Mouse (Mus musculus) embryonic facial prominence, embryonic 10.5 days (tissue): ENCODE data around the gene Cdkl3. TPM values are rescaled to one million over a fixed set of nuclear protein-coding genes. Genes with fewer than 3 reads are reported as not detected.

Experiments used
- DNase-seq: peaks from one replicate; pipeline ENCODE4 v3.0.0-alpha.2; 2017; ENCODE audit warnings: low spot score
- H3K27ac ChIP-seq: fragments of 300-500 bp; sonication (generic); replicated peaks from 2 replicates; pipeline ENCODE4 v1.5.1; 2016; ENCODE audit warnings: mild to moderate bottlenecking
- H3K27me3 ChIP-seq: fragments of 300-500 bp; sonication (generic); replicated peaks from 2 replicates; pipeline ENCODE4 v1.6.1; 2016; ENCODE audit warnings: low read depth, mild to moderate bottlenecking; ENCODE audit not compliant: poor library complexity, severe bottlenecking
- H3K36me3 ChIP-seq: fragments of 300-500 bp; sonication (generic); replicated peaks from 2 replicates; pipeline ENCODE4 v1.6.1; 2016; ENCODE audit warnings: mild to moderate bottlenecking, moderate library complexity
- H3K4me1 ChIP-seq: fragments of 300-500 bp; sonication (generic); 2 replicates; pipeline ENCODE4 v1.6.1; 2016
- H3K4me3 ChIP-seq: fragments of 300-500 bp; sonication (generic); 2 replicates; pipeline ENCODE4 v1.5.1; 2016; ENCODE audit warnings: mild to moderate bottlenecking, moderate library complexity
- H3K9me3 ChIP-seq: fragments of 300-500 bp; sonication (generic); 2 replicates; pipeline ENCODE4 v1.6.1; 2016; ENCODE audit warnings: mild to moderate bottlenecking
- WGBS: fragments of 180-500 bp; shearing (Covaris S2); methylation state at CpG from one replicate; pipeline ENCODE4 v1.1.7; 2016; 5-methylcytosine and 5-hydroxymethylcytosine counted together
- polyA plus RNA-seq: library from polyadenylated mRNA; unstranded; fragments of >200 nt; fragmentation: Nextera tagmentation; extraction: Ambion mirVana; gene quantifications from 2 replicates; pipeline ENCODE4 v1.2.1, GENCODE M21; 2016

The Cdkl3 gene
- 10.6 and 14.0 TPM in 2 replicates for polyA plus RNA-seq

- no peaks in the 10 kb centered on the region for H3K36me3 ChIP-seq
- H3K4me1 ChIP-seq: peaks cover 32% of the 10 kb centered on the region
- peak within 1 kb of the TSS; percentile 95 for H3K27ac ChIP-seq
- H3K9me3 ChIP-seq: no peaks in the 10 kb centered on the region
- peak within 1 kb of the TSS; percentile 86 for H3K4me3 ChIP-seq
- DNase-seq: peak; percentile 96
- H3K27me3 ChIP-seq: no peaks in the 10 kb centered on the region
- under 1% methylated on average over 51 of the region's 51 CpGs for WGBS
These were observed at the start of gene Cdkl3 for GRCm38 (mm10) chr11:52003772-52004528. Cdkl3 (plus strand) TSS chr11:52004221.

DNA sequence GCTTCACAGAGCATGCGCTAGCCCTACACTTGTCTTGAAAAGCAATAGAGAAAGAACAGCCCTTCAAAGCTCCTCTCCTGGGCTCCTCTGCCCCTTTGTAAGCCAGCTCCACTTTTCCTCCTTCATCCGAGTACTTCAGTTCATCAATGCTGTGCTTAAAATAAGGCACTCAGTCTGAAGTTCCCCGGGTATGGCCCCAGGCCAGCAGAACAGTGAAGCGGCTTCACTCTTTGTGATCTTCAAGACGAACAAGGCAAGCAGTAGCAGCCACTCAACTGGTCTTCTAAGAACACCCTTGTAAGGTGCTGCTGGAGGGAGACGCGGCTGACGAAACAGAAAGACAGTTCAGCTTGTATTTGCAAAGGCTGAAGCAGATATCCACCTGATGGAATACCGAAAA, 47.9 kb upstream of the Cdkl3 start:
- no peaks in the 10 kb centered on the region for H3K9me3 ChIP-seq
- no peaks in the 10 kb centered on the region for H3K36me3 ChIP-seq
- 71% methylated on average over 9 of the region's 9 CpGs for WGBS
- no peak overlapping the region for H3K27ac ChIP-seq
- H3K27me3 ChIP-seq: no peaks in the 10 kb centered on the region
- H3K4me1 ChIP-seq: no peaks in the 10 kb centered on the region
- no peak for DNase-seq
- H3K4me3 ChIP-seq: no peak overlapping the region

DNA sequence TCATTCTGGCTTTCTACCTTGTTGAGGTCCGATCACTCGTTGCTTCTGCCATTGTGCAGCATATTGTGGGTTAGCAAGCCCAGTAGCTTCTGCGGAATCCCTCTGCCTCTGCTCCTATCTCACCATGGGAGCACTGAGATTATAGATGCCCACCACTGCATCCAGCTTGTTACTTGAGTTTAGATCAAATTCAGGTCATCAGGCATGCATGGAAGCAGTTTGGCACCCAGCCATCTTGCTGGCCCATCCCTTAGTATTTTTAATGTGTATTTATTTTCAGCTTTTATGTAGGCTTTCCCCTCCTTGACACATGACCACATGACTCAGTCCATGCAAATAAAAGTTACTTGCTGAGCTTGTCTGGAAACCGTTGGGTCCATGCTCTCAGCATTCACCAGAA, 46.3 kb upstream of the Cdkl3 start:
- no peak for DNase-seq
- Histone ChIP-seq H3K4me3 (no peak overlapping the region), H3K27ac (no peak overlapping the region), H3K36me3 (no peaks in the 10 kb centered on the region), H3K4me1 (no peaks in the 10 kb centered on the region), H3K9me3 (no peaks in the 10 kb centered on the region), H3K27me3 (no peaks in the 10 kb centered on the region)
- WGBS: 89% methylated on average over 4 of the region's 4 CpGs

- H3K9me3 ChIP-seq: no peaks in the 10 kb centered on the region
- no peak overlapping the region for H3K4me3 ChIP-seq
- H3K27ac ChIP-seq: no peak overlapping the region
- no peaks in the 10 kb centered on the region for H3K27me3 ChIP-seq
- DNase-seq: no peak
- 81% methylated on average over 5 of the region's 5 CpGs for WGBS
- no peaks in the 10 kb centered on the region for H3K4me1 ChIP-seq
- no peaks in the 10 kb centered on the region for H3K36me3 ChIP-seq
These were observed 44.5 kb upstream of the Cdkl3 start for GRCm38 (mm10) chr11:51959511-51959910.

GRCm38 (mm10) chr11:51960061-51960460, 44.0 kb upstream of the Cdkl3 start:
- 85% methylated on average over 4 of the region's 4 CpGs for WGBS
- no peak for DNase-seq
- Histone ChIP-seq H3K27me3 (no peaks in the 10 kb centered on the region), H3K4me3 (no peak overlapping the region), H3K4me1 (no peaks in the 10 kb centered on the region), H3K36me3 (no peaks in the 10 kb centered on the region), H3K9me3 (no peaks in the 10 kb centered on the region), H3K27ac (no peak overlapping the region)

GRCm38 (mm10) chr11:51960967-51961471, 43.0 kb upstream of the Cdkl3 start:
- Histone ChIP-seq H3K4me3 (no peak overlapping the region), H3K4me1 (no peaks in the 10 kb centered on the region), H3K9me3 (no peaks in the 10 kb centered on the region), H3K27me3 (no peaks in the 10 kb centered on the region), H3K27ac (no peak overlapping the region), H3K36me3 (no peaks in the 10 kb centered on the region)
- DNase-seq: no peak
- 73% methylated on average over 11 of the region's 11 CpGs for WGBS

- Histone ChIP-seq H3K36me3 (no peaks in the 10 kb centered on the region), H3K27me3 (no peaks in the 10 kb centered on the region), H3K27ac (no peak overlapping the region), H3K4me3 (no peak overlapping the region), H3K4me1 (no peaks in the 10 kb centered on the region), H3K9me3 (no peaks in the 10 kb centered on the region)
- 87% methylated on average over 8 of the region's 8 CpGs for WGBS
- no peak for DNase-seq
These were observed 42.3 kb upstream of the Cdkl3 start for GRCm38 (mm10) chr11:51961761-51962160.

DNA sequence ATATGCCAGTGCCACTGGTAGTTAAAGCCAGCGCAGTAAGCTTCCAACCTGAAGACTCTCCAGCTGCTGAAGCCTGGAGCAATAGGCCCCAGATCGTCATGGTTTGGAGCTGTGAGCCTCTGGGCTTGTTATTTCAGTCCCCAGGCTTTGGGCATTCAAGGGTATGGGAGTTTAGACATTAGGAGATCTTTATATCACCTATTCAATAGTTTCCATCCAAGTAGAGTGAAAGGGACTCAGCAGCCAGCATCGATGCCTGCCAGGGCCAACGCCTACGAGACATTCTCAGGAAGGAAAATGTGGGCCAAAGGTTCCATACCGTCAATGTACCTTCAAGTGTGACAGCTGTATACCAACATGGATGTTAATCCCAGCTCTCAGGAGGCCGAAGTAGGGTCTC, 41.7 kb upstream of the Cdkl3 start:
- Histone ChIP-seq H3K9me3 (no peaks in the 10 kb centered on the region), H3K4me1 (peaks cover 3% of the 10 kb centered on the region; the same call in 1 of the 2 replicates), H3K36me3 (no peaks in the 10 kb centered on the region), H3K4me3 (no peak overlapping the region), H3K27me3 (no peaks in the 10 kb centered on the region), H3K27ac (no peak overlapping the region)
- no peak for DNase-seq
- 90% methylated on average over 7 of the region's 7 CpGs for WGBS

DNA sequence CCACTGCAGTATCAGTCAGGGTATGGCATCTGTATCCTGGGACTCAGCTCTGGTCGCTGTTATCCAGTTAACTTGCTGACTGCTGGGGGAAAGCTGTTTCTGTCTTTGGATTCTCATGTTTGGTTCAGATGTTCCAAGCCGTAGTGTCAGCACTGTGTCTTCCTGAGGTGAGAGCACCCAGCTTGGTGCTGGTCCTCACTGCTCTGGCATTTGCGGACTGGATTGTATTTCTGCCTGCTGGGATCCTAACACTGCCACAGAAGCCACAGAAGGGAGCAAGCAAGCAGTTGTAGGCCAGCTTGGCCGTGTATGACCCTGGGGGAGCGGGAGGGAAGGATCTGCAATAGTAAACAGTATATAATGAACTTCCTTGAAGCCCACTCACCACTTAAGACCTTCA, 37.4 kb upstream of the Cdkl3 start:
- H3K27me3 ChIP-seq: no peaks in the 10 kb centered on the region
- 82% methylated on average over 5 of the region's 5 CpGs for WGBS
- DNase-seq: no peak

GRCm38 (mm10) chr11:51967443-51968401, 36.3 kb upstream of the Cdkl3 start, which contains the start of gene Cdkn2aipnl:
Cdkn2aipnl (plus strand) TSS chr11:51967661.
- Histone ChIP-seq H3K36me3 (peaks cover 38% of the 10 kb centered on the region), H3K27ac (peak within 1 kb of the TSS; percentile 92), H3K27me3 (no peaks in the 10 kb centered on the region), H3K9me3 (no peaks in the 10 kb centered on the region), H3K4me1 (peaks cover 19% of the 10 kb centered on the region), H3K4me3 (peak within 1 kb of the TSS; percentile 74)
- WGBS: 3% methylated on average over 63 of the region's 63 CpGs
- peak; percentile 96 for DNase-seq

More for the DNA sequence above, 37.4 kb upstream of the Cdkl3 start:
- peaks cover 28% of the 10 kb centered on the region for H3K36me3 ChIP-seq
- no peak overlapping the region for H3K27ac ChIP-seq
- peaks cover 19% of the 10 kb centered on the region for H3K4me1 ChIP-seq
- no peaks in the 10 kb centered on the region for H3K9me3 ChIP-seq
- H3K4me3 ChIP-seq: no peak overlapping the region

- no peaks in the 10 kb centered on the region for H3K27me3 ChIP-seq
- H3K27ac ChIP-seq: no peak overlapping the region
- no peak overlapping the region; the same call in 1 of the 2 replicates for H3K4me3 ChIP-seq
- WGBS: 94% methylated on average over 9 of the region's 9 CpGs
- no peak for DNase-seq
- H3K36me3 ChIP-seq: peaks cover 50% of the 10 kb centered on the region
- H3K4me1 ChIP-seq: peaks cover 19% of the 10 kb centered on the region
- no peaks in the 10 kb centered on the region for H3K9me3 ChIP-seq
These were observed 35.1 kb upstream of the Cdkl3 start for GRCm38 (mm10) chr11:51968896-51969295.

- H3K4me3 ChIP-seq: no peak overlapping the region
- no peak overlapping the region for H3K27ac ChIP-seq
- peaks cover 56% of the 10 kb centered on the region for H3K36me3 ChIP-seq
- no peaks in the 10 kb centered on the region for H3K27me3 ChIP-seq
- 84% methylated on average over 2 of the region's 2 CpGs for WGBS
- no peak for DNase-seq
- H3K9me3 ChIP-seq: no peaks in the 10 kb centered on the region
- peaks cover 19% of the 10 kb centered on the region for H3K4me1 ChIP-seq
These were observed 34.5 kb upstream of the Cdkl3 start for GRCm38 (mm10) chr11:51969511-51969910.
